Mouse (Mus musculus): Measurements from ENCODE around the gene Fam19a5.

GRCm38 (mm10) chr15:87590975-87591374 is 46.9 kb downstream of the Fam19a5 start:
- TF ChIP-seq POLR2A (IDR thresholded peaks at IDR 0.05; ENCODE audit: low read depth, low read length) = no peak
- no peak for TF ChIP-seq CTCF (IDR thresholded peaks at IDR 0.05; ENCODE audit: extremely low read depth, insufficient read depth, insufficient read length, insufficient replicate concordance)
